Mouse (Mus musculus) lung, embryonic 16.5 days (tissue): ENCODE results near the gene Slc25a33. TPM values are rescaled to one million over a fixed set of nuclear protein-coding genes. Genes with fewer than 3 reads are reported as not detected.

Experiments used
- ATAC-seq: fragments of 200-750 bp; cut with Nextera tagmentation; 2 replicates; pipeline ENCODE4 v1.8.0; 2017; ENCODE audit warnings: low read depth, mild to moderate bottlenecking, moderate library complexity
- H3K27ac ChIP-seq: fragments of 300-500 bp; sonication (generic); 2 replicates; pipeline ENCODE4 v1.5.1; 2014; ENCODE audit warnings: mild to moderate bottlenecking, control low read depth, low read length
- H3K27me3 ChIP-seq: fragments of 300-500 bp; sonication (generic); 2 replicates; pipeline ENCODE4 v1.6.1; 2014; ENCODE audit warnings: low read depth, low read length, mixed read lengths; ENCODE audit not compliant: control insufficient read depth, insufficient read depth
- H3K36me3 ChIP-seq: fragments of 300-500 bp; sonication (generic); 2 replicates; pipeline ENCODE4 v1.6.1; 2014; ENCODE audit warnings: low read length; ENCODE audit not compliant: control insufficient read depth, insufficient read depth
- H3K4me1 ChIP-seq: fragments of 300-500 bp; sonication (generic); replicated peaks from 2 replicates; pipeline ENCODE4 v1.6.1; 2014; ENCODE audit warnings: low read length, mixed read lengths; ENCODE audit not compliant: control insufficient read depth, insufficient read depth
- H3K4me2 ChIP-seq: fragments of 300-500 bp; sonication (generic); 2 replicates; pipeline ENCODE4 v1.6.1; 2014; ENCODE audit warnings: low read depth, low read length, control low read depth
- H3K4me3 ChIP-seq: fragments of 300-500 bp; sonication (generic); 2 replicates; pipeline ENCODE4 v1.5.1; 2014; ENCODE audit warnings: mild to moderate bottlenecking, low read length, control low read depth
- H3K9ac ChIP-seq: fragments of 300-500 bp; sonication (generic); 2 replicates; pipeline ENCODE4 v1.6.1; 2014; ENCODE audit warnings: low read length, control low read depth
- H3K9me3 ChIP-seq: fragments of 300-500 bp; sonication (generic); 2 replicates; pipeline ENCODE4 v1.6.1; 2016; ENCODE audit warnings: low read length; ENCODE audit not compliant: control insufficient read depth
- WGBS: fragments of 180-500 bp; shearing (Covaris S2); extraction: QIAGEN DNeasy Blood & Tissue Kit; methylation state at CpG from one replicate; pipeline ENCODE4 v1.1.7; 2014; 5-methylcytosine and 5-hydroxymethylcytosine counted together
- microRNA-seq: library from miRNA; unstranded; fragments of <30 nt; microRNA quantifications from one replicate; pipeline ENCODE4, GENCODE M21; 2016
- polyA plus RNA-seq: library from polyadenylated mRNA; unstranded; fragments of >200 nt; fragmentation: Nextera tagmentation; extraction: Ambion mirVana; gene quantifications from 2 replicates; pipeline ENCODE4 v1.2.1, GENCODE M21; 2015

Gene Slc25a33
- polyA plus RNA-seq, 1 experiment from 2014 or later = 5.8 TPM

- H3K27ac ChIP-seq = no peak overlapping the region
- H3K4me2 ChIP-seq = no peak overlapping the region
- 68% methylated on average over 4 of the region's 4 CpGs for WGBS
- no peak for ATAC-seq
- no peaks in the 10 kb centered on the region for H3K9me3 ChIP-seq
- H3K4me1 ChIP-seq = no peaks in the 10 kb centered on the region; the same call in 1 of the 2 replicates
- no peaks in the 10 kb centered on the region for H3K36me3 ChIP-seq
- H3K9ac ChIP-seq = no peak overlapping the region
- H3K4me3 ChIP-seq = no peak overlapping the region
- no peaks in the 10 kb centered on the region for H3K27me3 ChIP-seq
Measured at GRCm38 (mm10) chr4:149699953-149700352, 74.1 kb downstream of the Slc25a33 start.

- Histone ChIP-seq H3K27ac (no peak overlapping the region), H3K4me3 (peak overlapping the region; percentile 47), H3K9ac (peak overlapping the region; percentile 40), H3K27me3 (no peaks in the 10 kb centered on the region), H3K36me3 (no peaks in the 10 kb centered on the region), H3K4me2 (peak overlapping the region; percentile 73), H3K4me1 (no peaks in the 10 kb centered on the region; the same call in 1 of the 2 replicates), H3K9me3 (no peaks in the 10 kb centered on the region)
- peak; percentile 83 for ATAC-seq
- WGBS = 2% methylated on average over 35 of the region's 35 CpGs
Measured at GRCm38 (mm10) chr4:149698197-149698821, 75.8 kb downstream of the Slc25a33 start.

- H3K9ac ChIP-seq = peak overlapping the region; percentile 40
- peak; percentile 41 for ATAC-seq
- H3K9me3 ChIP-seq = no peaks in the 10 kb centered on the region
- no peak overlapping the region for H3K27ac ChIP-seq
- H3K4me2 ChIP-seq = peak overlapping the region; percentile 73
- WGBS = 19% methylated on average over 15 of the region's 15 CpGs
- H3K4me3 ChIP-seq = peak overlapping the region; percentile 47
- H3K36me3 ChIP-seq = no peaks in the 10 kb centered on the region
- H3K4me1 ChIP-seq = no peaks in the 10 kb centered on the region; the same call in 1 of the 2 replicates
- no peaks in the 10 kb centered on the region for H3K27me3 ChIP-seq
Measured at GRCm38 (mm10) chr4:149697506-149698196, 76.4 kb downstream of the Slc25a33 start.

GRCm38 (mm10) chr4:149696189-149696971, 77.7 kb downstream of the Slc25a33 start:
- Histone ChIP-seq H3K36me3 (no peaks in the 10 kb centered on the region), H3K9me3 (no peaks in the 10 kb centered on the region), H3K9ac (no peak overlapping the region), H3K27me3 (no peaks in the 10 kb centered on the region), H3K4me2 (no peak overlapping the region), H3K4me3 (no peak overlapping the region), H3K27ac (no peak overlapping the region), H3K4me1 (peaks cover 3% of the 10 kb centered on the region; the same call in 1 of the 2 replicates)
- 28% methylated on average over 16 of the region's 16 CpGs for WGBS
- ATAC-seq = peak; percentile 30; the same call in 1 of the 2 replicates

Small RNA genes lying within 50 kb of the gene (microRNA-seq; reads per million reads assigned to microRNA genes)
- not detected for gene Gm47301

Other genes with a start within 250 kb of the Slc25a33 start
- gene Clstn1, start 187.8 kb downstream of the Slc25a33 start, polyA plus RNA-seq = 13.6 and 15.3 TPM in 2 replicates
- gene Pik3cd, start 71.7 kb downstream of the Slc25a33 start, polyA plus RNA-seq = 5.7 and 5.9 TPM in 2 replicates
- 22.1 and 26.0 TPM in 2 replicates for gene Tmem201, start 36.2 kb downstream of the Slc25a33 start, polyA plus RNA-seq
- gene Spsb1, start 180.8 kb upstream of the Slc25a33 start, polyA plus RNA-seq = 14.9 and 15.1 TPM in 2 replicates
- gene H6pd, start 234.7 kb upstream of the Slc25a33 start, polyA plus RNA-seq = 38.3 and 39.6 TPM in 2 replicates